Mouse (Mus musculus): ENCODE measurements around the gene Mtg2. TPM values are rescaled to one million over a fixed set of nuclear protein-coding genes. Genes with fewer than 3 reads are reported as not detected.

The Mtg2 gene
- polyA plus RNA-seq, 1 experiment from 2014 or later, result 24.9 TPM

GRCm38 (mm10) chr2:180116081-180116493 is 45.7 kb downstream of the Mtg2 start:
- Histone ChIP-seq H3K4me1 (replicated peaks) (peaks cover 21% of the 10 kb centered on the region), H3K4me2 (replicated peaks) (no peak overlapping the region)

GRCm38 (mm10) chr2:180116741-180117484 is 46.5 kb downstream of the Mtg2 start:
- peaks cover 21% of the 10 kb centered on the region for H3K4me1 ChIP-seq (replicated peaks)
- H3K4me2 ChIP-seq (replicated peaks), result no peak overlapping the region
- no peaks in the 10 kb centered on the region for H3K27me3 ChIP-seq (replicated peaks)
- H3K27ac ChIP-seq, result no peak overlapping the region
- no peaks in the 10 kb centered on the region for H3K36me3 ChIP-seq
- H3K9ac ChIP-seq, result no peak overlapping the region
- H3K4me3 ChIP-seq (replicated peaks), result no peak overlapping the region
- 76% methylated on average over 8 of the region's 8 CpGs for WGBS
- H3K9me3 ChIP-seq, result no peaks in the 10 kb centered on the region
- ATAC-seq, result no peak

More at GRCm38 (mm10) chr2:180116081-180116493, 45.7 kb downstream of the Mtg2 start:
- Histone ChIP-seq H3K4me3 (replicated peaks) (no peak overlapping the region), H3K9me3 (no peaks in the 10 kb centered on the region), H3K27me3 (replicated peaks) (no peaks in the 10 kb centered on the region), H3K36me3 (no peaks in the 10 kb centered on the region), H3K27ac (no peak overlapping the region), H3K9ac (no peak overlapping the region)
- WGBS, result 70% methylated on average over 10 of the region's 10 CpGs
- ATAC-seq, result no peak

GRCm38 (mm10) chr2:180117485-180118194 is 47.3 kb downstream of the Mtg2 start:
- peaks cover 21% of the 10 kb centered on the region for H3K4me1 ChIP-seq (replicated peaks)
- H3K4me3 ChIP-seq (replicated peaks), result no peak overlapping the region
- no peaks in the 10 kb centered on the region for H3K27me3 ChIP-seq (replicated peaks)
- H3K4me2 ChIP-seq (replicated peaks), result peak overlapping the region; percentile 88
- 9% methylated on average over 13 of the region's 13 CpGs for WGBS
- H3K9me3 ChIP-seq, result no peaks in the 10 kb centered on the region
- no peaks in the 10 kb centered on the region for H3K36me3 ChIP-seq
- 0 out of 2 replicates have a peak overlapping the region, but pooled peaks have one; percentile 71 for H3K27ac ChIP-seq
- ATAC-seq, result no peak
- no peak overlapping the region for H3K9ac ChIP-seq

- peak within 1 kb of the TSS; percentile 94 for H3K4me3 ChIP-seq (replicated peaks)
- WGBS, result under 1% methylated on average over 49 of the region's 55 CpGs
- H3K4me2 ChIP-seq (replicated peaks), result peak within 1 kb of the TSS; percentile 89
- peak; percentile 98 for ATAC-seq
- peak within 1 kb of the TSS; percentile 73 for H3K27ac ChIP-seq
- H3K9me3 ChIP-seq, result no peaks in the 10 kb centered on the region
- H3K36me3 ChIP-seq, result no peaks in the 10 kb centered on the region
- peaks cover 21% of the 10 kb centered on the region for H3K4me1 ChIP-seq (replicated peaks)
- H3K9ac ChIP-seq, result peak within 1 kb of the TSS; percentile 88
- no peaks in the 10 kb centered on the region for H3K27me3 ChIP-seq (replicated peaks)
Measured at GRCm38 (mm10) chr2:180118661-180119438, 48.5 kb downstream of the Mtg2 start, which contains the start of gene Osbpl2. Gene Osbpl2, plus strand, starts transcription at chr2:180119306.

GRCm38 (mm10) chr2:180119439-180120291 is 49.3 kb downstream of the Mtg2 start:
- H3K4me2 ChIP-seq (replicated peaks), result peak overlapping the region; percentile 89
- H3K27me3 ChIP-seq (replicated peaks), result no peaks in the 10 kb centered on the region
- peaks cover 21% of the 10 kb centered on the region for H3K4me1 ChIP-seq (replicated peaks)
- peak; percentile 55 for ATAC-seq
- under 1% methylated on average over 60 of the region's 68 CpGs for WGBS
- peak overlapping the region; percentile 88 for H3K9ac ChIP-seq
- no peaks in the 10 kb centered on the region for H3K36me3 ChIP-seq
- no peaks in the 10 kb centered on the region for H3K9me3 ChIP-seq
- H3K27ac ChIP-seq, result peak overlapping the region; percentile 73
- H3K4me3 ChIP-seq (replicated peaks), result peak overlapping the region; percentile 94

- Histone ChIP-seq H3K9ac (peak overlapping the region; percentile 88), H3K36me3 (no peaks in the 10 kb centered on the region), H3K4me3 (replicated peaks) (peak overlapping the region; percentile 94), H3K4me2 (replicated peaks) (peak overlapping the region; percentile 89), H3K4me1 (replicated peaks) (peaks cover 21% of the 10 kb centered on the region), H3K27me3 (replicated peaks) (no peaks in the 10 kb centered on the region), H3K27ac (no peak overlapping the region), H3K9me3 (no peaks in the 10 kb centered on the region)
- 64% methylated on average over 5 of the region's 5 CpGs for WGBS
- no peak for ATAC-seq
Measured at GRCm38 (mm10) chr2:180120292-180120761, 49.9 kb downstream of the Mtg2 start.

- no peak overlapping the region for H3K4me3 ChIP-seq (replicated peaks)
- H3K4me1 ChIP-seq (replicated peaks), result peaks cover 8% of the 10 kb centered on the region
- no peak overlapping the region for H3K27ac ChIP-seq
- no peaks in the 10 kb centered on the region for H3K36me3 ChIP-seq
- H3K9me3 ChIP-seq, result no peaks in the 10 kb centered on the region
- WGBS, result 88% methylated on average over 2 of the region's 2 CpGs
- H3K4me2 ChIP-seq (replicated peaks), result no peak overlapping the region
- no peak for ATAC-seq
- no peak overlapping the region for H3K9ac ChIP-seq
- H3K27me3 ChIP-seq (replicated peaks), result no peaks in the 10 kb centered on the region
Measured at GRCm38 (mm10) chr2:180124192-180124591, 53.8 kb downstream of the Mtg2 start.

- WGBS, result 25% methylated on average over 4 of the region's 4 CpGs
- H3K36me3 ChIP-seq, result no peaks in the 10 kb centered on the region
- H3K4me1 ChIP-seq (replicated peaks), result peaks cover 3% of the 10 kb centered on the region; the same call in 1 of the 2 replicates
- H3K4me3 ChIP-seq (replicated peaks), result no peak overlapping the region
- H3K27ac ChIP-seq, result no peak overlapping the region
- no peaks in the 10 kb centered on the region for H3K9me3 ChIP-seq
- no peak overlapping the region for H3K4me2 ChIP-seq (replicated peaks)
- no peak overlapping the region for H3K9ac ChIP-seq
- H3K27me3 ChIP-seq (replicated peaks), result no peaks in the 10 kb centered on the region
- ATAC-seq, result no peak
Measured at GRCm38 (mm10) chr2:180126195-180126594, 55.8 kb downstream of the Mtg2 start.

- Histone ChIP-seq H3K4me1 (replicated peaks) (peaks cover 3% of the 10 kb centered on the region; the same call in 1 of the 2 replicates), H3K27ac (no peak overlapping the region), H3K4me3 (replicated peaks) (no peak overlapping the region), H3K36me3 (no peaks in the 10 kb centered on the region), H3K9me3 (no peaks in the 10 kb centered on the region), H3K27me3 (replicated peaks) (no peaks in the 10 kb centered on the region), H3K4me2 (replicated peaks) (no peak overlapping the region), H3K9ac (no peak overlapping the region)
- 79% methylated on average over 1 of the region's 1 CpGs for WGBS
- ATAC-seq, result no peak
Measured at GRCm38 (mm10) chr2:180127675-180128074, 57.3 kb downstream of the Mtg2 start.

GRCm38 (mm10) chr2:180133231-180133630 is 62.8 kb downstream of the Mtg2 start:
- 89% methylated on average over 4 of the region's 4 CpGs for WGBS
- no peaks in the 10 kb centered on the region for H3K9me3 ChIP-seq
- H3K4me2 ChIP-seq (replicated peaks), result no peak overlapping the region
- no peaks in the 10 kb centered on the region for H3K36me3 ChIP-seq
- ATAC-seq, result no peak
- no peak overlapping the region for H3K4me3 ChIP-seq (replicated peaks)
- no peak overlapping the region for H3K27ac ChIP-seq
- H3K9ac ChIP-seq, result no peak overlapping the region
- no peaks in the 10 kb centered on the region for H3K27me3 ChIP-seq (replicated peaks)
- no peaks in the 10 kb centered on the region for H3K4me1 ChIP-seq (replicated peaks)

GRCm38 (mm10) chr2:180133911-180134310 is 63.5 kb downstream of the Mtg2 start:
- no peak overlapping the region for H3K4me2 ChIP-seq (replicated peaks)
- 81% methylated on average over 3 of the region's 3 CpGs for WGBS
- no peak overlapping the region for H3K27ac ChIP-seq
- ATAC-seq, result no peak
- no peaks in the 10 kb centered on the region for H3K36me3 ChIP-seq
- H3K4me1 ChIP-seq (replicated peaks), result no peaks in the 10 kb centered on the region
- H3K27me3 ChIP-seq (replicated peaks), result no peaks in the 10 kb centered on the region
- no peak overlapping the region for H3K4me3 ChIP-seq (replicated peaks)
- H3K9me3 ChIP-seq, result no peaks in the 10 kb centered on the region
- no peak overlapping the region for H3K9ac ChIP-seq
